Mouse (Mus musculus) forebrain, embryonic 10.5 days (tissue): Measurements from ENCODE around the gene Nmral1. TPM values are rescaled to one million over a fixed set of nuclear protein-coding genes. Genes with fewer than 3 reads are reported as not detected.
A peak's percentile ranks its signal among the peaks of the same experiment; 100 is the strongest.

Source experiments
- DNase-seq: peaks from one replicate; pipeline ENCODE4 v3.0.0-alpha.2; 2017; ENCODE audit warnings: low spot score; ENCODE audit errors: extremely low spot score
- H3K27ac ChIP-seq: fragments of 300-500 bp; sonication (generic); 2 replicates; pipeline ENCODE4 v1.5.1; 2016; ENCODE audit warnings: mild to moderate bottlenecking
- H3K27me3 ChIP-seq: fragments of 300-500 bp; sonication (generic); 2 replicates; pipeline ENCODE4 v1.6.1; 2016; ENCODE audit warnings: mild to moderate bottlenecking; ENCODE audit not compliant: poor library complexity, severe bottlenecking
- H3K36me3 ChIP-seq: fragments of 300-500 bp; sonication (generic); replicated peaks from 2 replicates; pipeline ENCODE4 v1.6.1; 2016; ENCODE audit warnings: mild to moderate bottlenecking, moderate library complexity
- H3K4me1 ChIP-seq: fragments of 300-500 bp; sonication (generic); 2 replicates; pipeline ENCODE4 v1.6.1; 2016
- H3K4me3 ChIP-seq: fragments of 300-500 bp; sonication (generic); 2 replicates; pipeline ENCODE4 v1.5.1; 2016; ENCODE audit warnings: mild to moderate bottlenecking, moderate library complexity
- H3K9me3 ChIP-seq: fragments of 300-500 bp; sonication (generic); 2 replicates; pipeline ENCODE4 v1.6.1; 2016; ENCODE audit warnings: mild to moderate bottlenecking, moderate library complexity
- WGBS: fragments of 180-500 bp; shearing (Covaris S2); methylation state at CpG from one replicate; pipeline ENCODE4 v1.1.7; 2016; 5-methylcytosine and 5-hydroxymethylcytosine counted together
- polyA plus RNA-seq: library from polyadenylated mRNA; unstranded; fragments of >200 nt; fragmentation: Nextera tagmentation; extraction: Ambion mirVana; gene quantifications from 2 replicates; pipeline ENCODE4 v1.2.1, GENCODE M21; 2016

The Nmral1 gene
- polyA plus RNA-seq, 1 experiment from 2014 or later: 243 TPM

DNA sequence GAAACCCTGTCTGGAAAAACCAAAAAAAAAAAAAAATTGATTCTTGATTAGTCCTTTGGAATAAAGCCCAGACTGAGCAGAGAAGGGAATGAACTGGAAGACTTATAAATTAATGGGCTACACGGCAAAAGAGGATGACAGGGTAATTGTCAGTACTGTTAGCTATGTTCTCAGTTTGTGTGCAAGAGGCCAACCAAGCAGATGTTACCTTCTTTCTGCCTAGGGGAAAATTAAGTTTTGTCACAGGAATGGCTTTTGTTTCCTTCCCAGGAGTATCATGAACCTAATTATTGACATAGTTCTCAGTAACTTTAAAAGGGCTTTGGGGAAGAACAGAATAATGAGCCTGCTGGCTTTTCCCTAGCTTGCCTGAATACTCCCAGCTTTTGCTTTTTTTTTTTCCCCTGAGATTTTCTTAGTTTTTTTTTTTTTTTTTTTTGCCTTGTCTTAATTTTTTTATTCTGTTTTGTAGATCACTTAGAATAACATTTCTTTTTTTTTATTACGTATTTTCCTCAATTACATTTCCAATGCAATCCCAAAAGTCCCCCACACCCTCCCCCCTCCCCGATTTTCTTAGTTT lies 11.7 kb upstream of the Nmral1 start:
- H3K4me3 ChIP-seq: no peak overlapping the region
- no peak for DNase-seq
- WGBS: 92% methylated on average over 3 of the region's 3 CpGs
- peaks cover 22% of the 10 kb centered on the region for H3K36me3 ChIP-seq
- no peaks in the 10 kb centered on the region for H3K9me3 ChIP-seq
- H3K4me1 ChIP-seq: peaks cover 16% of the 10 kb centered on the region
- H3K27ac ChIP-seq: no peak overlapping the region
- no peaks in the 10 kb centered on the region for H3K27me3 ChIP-seq

GRCm38 (mm10) chr16:4727963-4728362 lies 8.8 kb upstream of the Nmral1 start:
- DNase-seq: no peak
- Histone ChIP-seq H3K27me3 (peaks cover 13% of the 10 kb centered on the region; the same call in 1 of the 2 replicates), H3K4me3 (no peak overlapping the region; the same call in 1 of the 2 replicates), H3K4me1 (peaks cover 18% of the 10 kb centered on the region), H3K27ac (no peak overlapping the region), H3K36me3 (peaks cover 11% of the 10 kb centered on the region), H3K9me3 (no peaks in the 10 kb centered on the region)
- WGBS: 76% methylated on average over 1 of the region's 1 CpGs

- WGBS: 96% methylated on average over 1 of the region's 1 CpGs
- Histone ChIP-seq H3K27ac (no peak overlapping the region), H3K27me3 (peaks cover 13% of the 10 kb centered on the region; the same call in 1 of the 2 replicates), H3K4me3 (peak overlapping the region; percentile 89), H3K9me3 (no peaks in the 10 kb centered on the region), H3K36me3 (peaks cover 11% of the 10 kb centered on the region), H3K4me1 (peaks cover 18% of the 10 kb centered on the region)
- DNase-seq: no peak
These were observed 8.4 kb upstream of the Nmral1 start for GRCm38 (mm10) chr16:4727526-4727925.

- no peak for DNase-seq
- WGBS: under 1% methylated on average over 40 of the region's 40 CpGs
- Histone ChIP-seq H3K27me3 (peaks cover 13% of the 10 kb centered on the region; the same call in 1 of the 2 replicates), H3K4me3 (peak overlapping the region; percentile 89), H3K36me3 (peaks cover 8% of the 10 kb centered on the region), H3K4me1 (peaks cover 18% of the 10 kb centered on the region), H3K27ac (peak overlapping the region; percentile 94), H3K9me3 (no peaks in the 10 kb centered on the region)
These were observed 7.5 kb upstream of the Nmral1 start for GRCm38 (mm10) chr16:4726528-4727128.

GRCm38 (mm10) chr16:4725780-4726527 lies 6.8 kb upstream of the Nmral1 start, which contains the start of gene Hmox2:
Hmox2 (plus strand) TSS chr16:4726361.
- peak; percentile 90 for DNase-seq
- H3K9me3 ChIP-seq: no peaks in the 10 kb centered on the region
- H3K36me3 ChIP-seq: peaks cover 4% of the 10 kb centered on the region
- peak within 1 kb of the TSS; percentile 94 for H3K27ac ChIP-seq
- H3K4me1 ChIP-seq: peaks cover 18% of the 10 kb centered on the region
- WGBS: 6% methylated on average over 35 of the region's 35 CpGs
- peak within 1 kb of the TSS; percentile 89 for H3K4me3 ChIP-seq
- H3K27me3 ChIP-seq: peaks cover 13% of the 10 kb centered on the region; the same call in 1 of the 2 replicates

DNA sequence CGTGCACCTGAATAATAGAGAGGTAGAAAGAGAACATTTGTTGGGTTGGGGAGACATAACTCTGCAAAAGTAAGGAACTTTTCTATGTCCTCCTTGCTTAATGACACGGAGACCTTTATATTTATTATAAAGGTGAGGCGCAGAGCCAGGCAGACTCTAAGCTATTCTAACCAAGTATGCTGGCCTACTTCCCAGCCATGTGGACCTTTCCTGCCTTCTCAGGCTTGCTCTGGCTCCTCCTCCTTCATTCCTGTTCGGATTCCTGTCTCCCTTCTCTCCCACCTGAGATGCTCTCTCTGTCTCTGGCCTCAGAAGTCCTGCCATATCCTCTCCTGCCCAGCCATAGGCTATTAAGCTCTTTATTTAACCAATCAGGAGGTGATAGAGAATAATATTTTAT lies 6.1 kb upstream of the Nmral1 start:
- peaks cover 4% of the 10 kb centered on the region for H3K36me3 ChIP-seq
- no peak overlapping the region for H3K27ac ChIP-seq
- 82% methylated on average over 4 of the region's 4 CpGs for WGBS
- H3K27me3 ChIP-seq: peaks cover 13% of the 10 kb centered on the region; the same call in 1 of the 2 replicates
- peaks cover 18% of the 10 kb centered on the region for H3K4me1 ChIP-seq
- no peak overlapping the region for H3K4me3 ChIP-seq
- no peak for DNase-seq
- no peaks in the 10 kb centered on the region for H3K9me3 ChIP-seq

DNA sequence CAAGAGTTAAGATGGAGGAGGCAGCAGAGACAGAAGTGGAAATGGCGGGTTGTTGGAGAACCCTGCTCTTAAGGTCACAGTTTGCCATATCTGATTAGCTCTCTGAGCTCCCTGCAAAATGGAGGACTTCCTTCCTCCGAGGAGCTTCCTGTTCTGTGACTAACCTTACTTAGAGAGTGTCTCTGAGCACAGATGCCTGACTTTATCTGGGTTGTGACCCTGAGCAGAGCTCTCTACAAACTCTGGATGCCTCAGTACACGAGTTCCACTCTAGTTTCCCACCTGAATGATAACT lies 3.7 kb upstream of the Nmral1 start:
- Histone ChIP-seq H3K4me1 (peaks cover 32% of the 10 kb centered on the region), H3K4me3 (no peak overlapping the region), H3K36me3 (no peaks in the 10 kb centered on the region), H3K9me3 (no peaks in the 10 kb centered on the region), H3K27me3 (peaks cover 13% of the 10 kb centered on the region; the same call in 1 of the 2 replicates), H3K27ac (no peak overlapping the region)
- no peak for DNase-seq
- 71% methylated on average over 3 of the region's 3 CpGs for WGBS

DNA sequence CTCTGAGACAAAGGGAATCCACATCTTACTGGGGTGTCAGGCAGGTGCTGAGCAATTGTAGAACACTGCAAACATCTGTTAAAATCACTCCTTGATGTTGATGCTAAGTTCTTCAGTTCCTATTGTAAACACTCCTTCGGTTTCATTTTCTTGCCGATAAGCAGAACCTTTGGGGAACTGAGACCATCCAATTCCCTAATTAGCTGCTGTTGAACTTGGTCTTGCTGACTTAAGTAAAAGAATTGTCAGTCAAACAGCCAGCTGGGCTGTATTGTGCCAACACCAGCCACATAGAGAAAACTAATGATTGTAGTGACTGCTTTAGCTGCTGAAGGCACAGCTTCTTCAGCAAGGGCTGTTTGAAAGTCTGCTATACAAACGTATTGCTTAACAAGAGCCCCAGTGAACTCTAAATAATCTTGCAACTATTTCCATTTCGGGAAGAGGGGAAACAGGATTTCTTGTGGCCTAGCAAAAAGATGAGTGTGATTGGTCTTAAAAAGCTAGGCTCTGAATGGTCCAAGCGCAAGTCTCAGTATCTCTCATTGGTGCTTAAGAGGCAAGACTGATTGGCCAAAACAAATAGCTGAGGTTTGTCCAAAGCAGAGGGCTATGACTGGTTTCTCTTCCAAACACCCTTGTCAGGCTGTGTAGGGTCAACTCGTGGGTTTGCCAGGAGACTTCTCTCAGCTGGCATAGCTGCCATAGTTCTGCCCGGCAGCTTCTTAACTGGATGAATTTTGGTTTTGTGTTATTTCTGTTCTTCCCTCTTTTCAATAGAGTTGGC lies 3.2 kb upstream of the Nmral1 start:
- Histone ChIP-seq H3K9me3 (no peaks in the 10 kb centered on the region), H3K4me3 (no peak overlapping the region), H3K36me3 (no peaks in the 10 kb centered on the region), H3K27ac (no peak overlapping the region), H3K4me1 (peaks cover 33% of the 10 kb centered on the region), H3K27me3 (peaks cover 13% of the 10 kb centered on the region; the same call in 1 of the 2 replicates)
- no peak for DNase-seq
- WGBS: 83% methylated on average over 7 of the region's 7 CpGs

GRCm38 (mm10) chr16:4717866-4718265 lies 1.3 kb downstream of the Nmral1 start:
- Histone ChIP-seq H3K9me3 (no peaks in the 10 kb centered on the region), H3K4me3 (peak overlapping the region; percentile 69), H3K27me3 (no peaks in the 10 kb centered on the region), H3K27ac (peak overlapping the region; percentile 99), H3K4me1 (peaks cover 19% of the 10 kb centered on the region), H3K36me3 (peaks cover 41% of the 10 kb centered on the region)
- 82% methylated on average over 3 of the region's 3 CpGs for WGBS
- DNase-seq: no peak

- DNase-seq: no peak
- Histone ChIP-seq H3K9me3 (no peaks in the 10 kb centered on the region), H3K4me1 (peaks cover 10% of the 10 kb centered on the region), H3K4me3 (no peak overlapping the region), H3K27ac (no peak overlapping the region), H3K36me3 (peaks cover 79% of the 10 kb centered on the region), H3K27me3 (no peaks in the 10 kb centered on the region)
- 93% methylated on average over 17 of the region's 17 CpGs for WGBS
These were observed 5.1 kb downstream of the Nmral1 start for GRCm38 (mm10) chr16:4713861-4714710.

GRCm38 (mm10) chr16:4711173-4711572 lies 8.0 kb downstream of the Nmral1 start:
- Histone ChIP-seq H3K4me1 (no peaks in the 10 kb centered on the region), H3K9me3 (no peaks in the 10 kb centered on the region), H3K27ac (no peak overlapping the region), H3K36me3 (peaks cover 100% of the 10 kb centered on the region), H3K27me3 (no peaks in the 10 kb centered on the region), H3K4me3 (no peak overlapping the region)
- 97% methylated on average over 4 of the region's 4 CpGs for WGBS
- no peak for DNase-seq

- no peak overlapping the region for H3K27ac ChIP-seq
- no peaks in the 10 kb centered on the region for H3K4me1 ChIP-seq
- H3K9me3 ChIP-seq: no peaks in the 10 kb centered on the region
- H3K27me3 ChIP-seq: no peaks in the 10 kb centered on the region
- no peak for DNase-seq
- H3K4me3 ChIP-seq: no peak overlapping the region
- peaks cover 100% of the 10 kb centered on the region for H3K36me3 ChIP-seq
- WGBS: 82% methylated on average over 4 of the region's 4 CpGs
These were observed 13.6 kb downstream of the Nmral1 start for GRCm38 (mm10) chr16:4705541-4705940.
